8 mouse cellular contexts compared by ENCODE assay signal in the genomic region with DNA sequence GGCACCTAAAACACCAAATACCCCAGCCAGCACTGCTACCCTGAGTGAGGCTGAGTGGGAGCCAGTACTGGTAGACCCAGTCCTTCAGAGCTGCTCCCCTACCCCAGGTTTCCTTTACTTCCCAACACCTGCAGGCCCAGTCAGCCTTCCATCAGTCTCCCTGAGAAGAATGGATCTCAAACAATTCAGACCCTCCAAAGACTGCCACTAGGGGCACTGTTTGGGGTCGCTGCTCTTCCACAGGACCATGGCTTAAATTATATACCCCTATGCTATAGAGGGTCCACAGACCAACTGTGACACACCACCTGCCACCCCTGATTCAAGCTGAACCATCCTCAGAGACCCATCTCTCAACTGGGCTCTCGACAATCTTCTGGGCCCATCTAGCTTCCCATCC. TPM values are rescaled to one million over a fixed set of nuclear protein-coding genes. Genes with fewer than 3 reads are reported as not detected.
DNase-seq lines count a peak whose midpoint lies in the region; ATAC-seq and TF ChIP-seq lines count a peak whose summit lies in the region.

No protein-coding gene starts in this region.

- H3K27ac ChIP-seq in forebrain, embryonic 12.5 days: no peak overlapping the region
- H3K27ac ChIP-seq in forebrain, embryonic 11.5 days (ENCODE audit: low read depth, low read length): no peak overlapping the region
- H3K27ac ChIP-seq in ES-Bruce4 (ENCODE audit: insufficient read depth, low read length): no peak overlapping the region
- no peak overlapping the region for H3K27ac ChIP-seq in hindbrain, embryonic 13.5 days
- no peak overlapping the region for H3K27ac ChIP-seq in midbrain, embryonic 15.5 days

- H3K9me3 ChIP-seq in forebrain, embryonic 12.5 days: no peaks in the 10 kb centered on the region
- H3K9me3 ChIP-seq in forebrain, embryonic 11.5 days (ENCODE audit: control insufficient read depth, low read length): no peaks in the 10 kb centered on the region
- H3K9me3 ChIP-seq in ES-Bruce4 (replicated peaks; ENCODE audit: control insufficient read depth, insufficient read depth, low read length, poor library complexity, severe bottlenecking): no peaks in the 10 kb centered on the region
- H3K9me3 ChIP-seq in hindbrain, embryonic 13.5 days: no peaks in the 10 kb centered on the region
- H3K9me3 ChIP-seq in midbrain, embryonic 15.5 days: no peaks in the 10 kb centered on the region

- no peak for DNase-seq in forebrain, embryonic 11.5 days (ENCODE audit: low spot score)
- no peak for DNase-seq in adrenal gland, postnatal 14 days
- no peak for DNase-seq in adrenal gland, adult 2 months
- no peak for DNase-seq in T-cell, adult 2 months (ENCODE audit: low spot score)

- no peak overlapping the region for H3K4me3 ChIP-seq in forebrain, embryonic 12.5 days (replicated peaks)
- H3K4me3 ChIP-seq in forebrain, embryonic 11.5 days (ENCODE audit: low read depth, low read length): no peak overlapping the region
- no peak overlapping the region for H3K4me3 ChIP-seq in ES-Bruce4 (ENCODE audit: low read depth, low read length)
- peak overlapping the region; percentile 99 for H3K4me3 ChIP-seq in hindbrain, embryonic 13.5 days
- no peak overlapping the region for H3K4me3 ChIP-seq in midbrain, embryonic 15.5 days

- TF ChIP-seq CTCF in ES-Bruce4 (IDR thresholded peaks at IDR 0.05; ENCODE audit: low read depth, low read length): peak; percentile 55

- H3K36me3 ChIP-seq in forebrain, embryonic 12.5 days (replicated peaks): peaks cover 24% of the 10 kb centered on the region
- no peaks in the 10 kb centered on the region for H3K36me3 ChIP-seq in forebrain, embryonic 11.5 days (ENCODE audit: control insufficient read depth, insufficient read depth, low read length)
- H3K36me3 ChIP-seq in ES-Bruce4 (ENCODE audit: control insufficient read depth, insufficient read depth, low read length, poor library complexity, severe bottlenecking): 0 out of 2 replicates have a peak, but pooled peaks cover 4% of the 10 kb centered on the region
- peaks cover 22% of the 10 kb centered on the region for H3K36me3 ChIP-seq in hindbrain, embryonic 13.5 days
- 0 out of 2 replicates have a peak, but pooled peaks cover 1% of the 10 kb centered on the region for H3K36me3 ChIP-seq in midbrain, embryonic 15.5 days (replicated peaks)

- WGBS in forebrain, embryonic 12.5 days: 39% methylated on average over 2 of the region's 2 CpGs
- WGBS in forebrain, embryonic 11.5 days: 37% methylated on average over 2 of the region's 2 CpGs
- 41% methylated on average over 2 of the region's 2 CpGs for WGBS in hindbrain, embryonic 13.5 days
- WGBS in midbrain, embryonic 15.5 days: 44% methylated on average over 2 of the region's 2 CpGs

- TF ChIP-seq EP300 in ES-Bruce4 (IDR thresholded peaks at IDR 0.05; ENCODE audit: insufficient read depth, low read depth, low read length): no peak

- peaks cover 48% of the 10 kb centered on the region for H3K4me1 ChIP-seq in forebrain, embryonic 12.5 days
- H3K4me1 ChIP-seq in forebrain, embryonic 11.5 days (replicated peaks; ENCODE audit: control insufficient read depth, insufficient read depth, low read length): peaks cover 14% of the 10 kb centered on the region
- H3K4me1 ChIP-seq in ES-Bruce4 (ENCODE audit: control insufficient read depth, insufficient read depth, low read length): peaks cover 4% of the 10 kb centered on the region
- H3K4me1 ChIP-seq in hindbrain, embryonic 13.5 days (replicated peaks): peaks cover 71% of the 10 kb centered on the region
- peaks cover 61% of the 10 kb centered on the region for H3K4me1 ChIP-seq in midbrain, embryonic 15.5 days

- 0 out of 2 replicates have a peak overlapping the region, but pooled peaks have one; percentile 44 for H3K9ac ChIP-seq in forebrain, embryonic 12.5 days
- H3K9ac ChIP-seq in forebrain, embryonic 11.5 days (ENCODE audit: low read length): no peak overlapping the region
- H3K9ac ChIP-seq in ES-Bruce4 (ENCODE audit: low read depth, poor library complexity, severe bottlenecking): no peak overlapping the region
- H3K9ac ChIP-seq in hindbrain, embryonic 13.5 days: peak overlapping the region; percentile 56
- no peak overlapping the region for H3K9ac ChIP-seq in midbrain, embryonic 15.5 days

- no peaks in the 10 kb centered on the region for H3K27me3 ChIP-seq in forebrain, embryonic 12.5 days
- no peaks in the 10 kb centered on the region for H3K27me3 ChIP-seq in forebrain, embryonic 11.5 days (ENCODE audit: control insufficient read depth, insufficient read depth, low read length)
- H3K27me3 ChIP-seq in ES-Bruce4 (ENCODE audit: control insufficient read depth, insufficient read depth, low read length, poor library complexity, severe bottlenecking): no peaks in the 10 kb centered on the region
- no peaks in the 10 kb centered on the region for H3K27me3 ChIP-seq in hindbrain, embryonic 13.5 days
- no peaks in the 10 kb centered on the region for H3K27me3 ChIP-seq in midbrain, embryonic 15.5 days (replicated peaks)

- ATAC-seq in forebrain, embryonic 12.5 days (ENCODE audit: low FRiP score): no peak
- ATAC-seq in forebrain, embryonic 11.5 days (replicated peaks; ENCODE audit: low FRiP score): no peak
- no peak for ATAC-seq in hindbrain, embryonic 13.5 days (ENCODE audit: low FRiP score)
- no peak for ATAC-seq in midbrain, embryonic 15.5 days (replicated peaks)

- H3K4me2 ChIP-seq in forebrain, embryonic 12.5 days: peak overlapping the region; percentile 99; the same call in 1 of the 2 replicates
- no peak overlapping the region for H3K4me2 ChIP-seq in forebrain, embryonic 11.5 days (ENCODE audit: low read depth, low read length, severe bottlenecking)
- peak overlapping the region; percentile 100 for H3K4me2 ChIP-seq in hindbrain, embryonic 13.5 days
- H3K4me2 ChIP-seq in midbrain, embryonic 15.5 days: peak overlapping the region; percentile 97

- TF ChIP-seq POLR2A in ES-Bruce4 (IDR thresholded peaks at IDR 0.05; ENCODE audit: insufficient read depth, low read length): no peak

RNA-seq across cellular contexts. Expression of a gene that starts 3.9 kb away (rescaled TPM):
- polyA plus RNA-seq in forebrain, embryonic 12.5 days (2016; fragmentation: Nextera tagmentation; extraction: Ambion mirVana): 34.9 and 35.4 TPM in 2 replicates
- 5.1 and 7.8 TPM in 2 replicates for polyA plus RNA-seq in forebrain, embryonic 11.5 days (2014; fragmentation: Nextera tagmentation; extraction: Ambion mirVana)
- polyA plus RNA-seq in ES-Bruce4 (2011; ENCODE audit: insufficient read depth, insufficient read length, low read depth, missing spikeins): 16.1 and 19.1 TPM in 2 replicates
- 32.1 and 32.7 TPM in 2 replicates for polyA plus RNA-seq in hindbrain, embryonic 13.5 days (2015; fragmentation: Nextera tagmentation; extraction: Ambion mirVana)
- 44.0 and 48.3 TPM in 2 replicates for polyA plus RNA-seq in midbrain, embryonic 15.5 days (2015; fragmentation: Nextera tagmentation; extraction: Ambion mirVana)
- 58.8 and 64.2 TPM in 2 replicates for total RNA-seq in adrenal gland, postnatal 14 days (2021)
- 10 to 100 TPM; 68.3 to 70.8 TPM for total RNA-seq in adrenal gland, adult 2 months (2021)
- 159 and 163 TPM in 2 replicates for polyA plus RNA-seq in adrenal gland, adult 2 months (2012; rRNA removed)

RNA-seq across cellular contexts. Expression of a gene that starts 18.1 kb away (rescaled TPM):
- 0.18 and 0.34 TPM in 2 replicates for polyA plus RNA-seq in forebrain, embryonic 12.5 days (2016; fragmentation: Nextera tagmentation; extraction: Ambion mirVana)
- 0.40 and 0.47 TPM in 2 replicates for polyA plus RNA-seq in forebrain, embryonic 11.5 days (2014; fragmentation: Nextera tagmentation; extraction: Ambion mirVana)
- 21.5 and 23.5 TPM in 2 replicates for polyA plus RNA-seq in ES-Bruce4 (2011; ENCODE audit: insufficient read depth, insufficient read length, low read depth, missing spikeins)
- 0.17 and 0.22 TPM in 2 replicates for polyA plus RNA-seq in hindbrain, embryonic 13.5 days (2015; fragmentation: Nextera tagmentation; extraction: Ambion mirVana)
- 0.25 and 0.26 TPM in 2 replicates for polyA plus RNA-seq in midbrain, embryonic 15.5 days (2015; fragmentation: Nextera tagmentation; extraction: Ambion mirVana)
- 0.44 and 1.1 TPM in 2 replicates for total RNA-seq in adrenal gland, postnatal 14 days (2021)
- total RNA-seq in adrenal gland, adult 2 months (2021): under 1 TPM; 0.69 to 0.98 TPM
- polyA plus RNA-seq in adrenal gland, adult 2 months (2012; rRNA removed): 3.1 and 3.4 TPM in 2 replicates

RNA-seq across cellular contexts. Expression of a gene that starts 18.4 kb away (rescaled TPM):
- 120 and 125 TPM in 2 replicates for polyA plus RNA-seq in forebrain, embryonic 12.5 days (2016; fragmentation: Nextera tagmentation; extraction: Ambion mirVana)
- 151 and 156 TPM in 2 replicates for polyA plus RNA-seq in forebrain, embryonic 11.5 days (2014; fragmentation: Nextera tagmentation; extraction: Ambion mirVana)
- 25.2 and 30.5 TPM in 2 replicates for polyA plus RNA-seq in ES-Bruce4 (2011; ENCODE audit: insufficient read depth, insufficient read length, low read depth, missing spikeins)
- polyA plus RNA-seq in hindbrain, embryonic 13.5 days (2015; fragmentation: Nextera tagmentation; extraction: Ambion mirVana): 139 and 144 TPM in 2 replicates
- 142 and 155 TPM in 2 replicates for polyA plus RNA-seq in midbrain, embryonic 15.5 days (2015; fragmentation: Nextera tagmentation; extraction: Ambion mirVana)
- total RNA-seq in adrenal gland, postnatal 14 days (2021): 59.3 and 65.4 TPM in 2 replicates
- 10 to 100 TPM; 83.8 to 84.2 TPM for total RNA-seq in adrenal gland, adult 2 months (2021)
- polyA plus RNA-seq in adrenal gland, adult 2 months (2012; rRNA removed): 177 and 183 TPM in 2 replicates

RNA-seq across cellular contexts. Expression of a gene that starts 41.3 kb away (rescaled TPM):
- polyA plus RNA-seq in forebrain, embryonic 12.5 days (2016; fragmentation: Nextera tagmentation; extraction: Ambion mirVana): 0.17 TPM in 1 of 2 replicates, not detected in the other
- polyA plus RNA-seq in forebrain, embryonic 11.5 days (2014; fragmentation: Nextera tagmentation; extraction: Ambion mirVana): 0.11 TPM in 1 of 2 replicates, not detected in the other
- 0.23 and 0.34 TPM in 2 replicates for polyA plus RNA-seq in ES-Bruce4 (2011; ENCODE audit: insufficient read depth, insufficient read length, low read depth, missing spikeins)
- 0.32 and 0.50 TPM in 2 replicates for polyA plus RNA-seq in hindbrain, embryonic 13.5 days (2015; fragmentation: Nextera tagmentation; extraction: Ambion mirVana)
- 0.74 and 0.95 TPM in 2 replicates for polyA plus RNA-seq in midbrain, embryonic 15.5 days (2015; fragmentation: Nextera tagmentation; extraction: Ambion mirVana)
- 0.15 and 0.83 TPM in 2 replicates for total RNA-seq in adrenal gland, postnatal 14 days (2021)
- under 1 TPM in 1 of 2 experiments, not detected in 1; 0.14 TPM for total RNA-seq in adrenal gland, adult 2 months (2021)
- polyA plus RNA-seq in adrenal gland, adult 2 months (2012; rRNA removed): 0.38 and 0.64 TPM in 2 replicates

RNA-seq across cellular contexts. Expression of a gene that starts 45.3 kb away (rescaled TPM):
- polyA plus RNA-seq in forebrain, embryonic 12.5 days (2016; fragmentation: Nextera tagmentation; extraction: Ambion mirVana): 66.3 and 67.6 TPM in 2 replicates
- polyA plus RNA-seq in forebrain, embryonic 11.5 days (2014; fragmentation: Nextera tagmentation; extraction: Ambion mirVana): 59.7 and 64.1 TPM in 2 replicates
- 52.3 and 57.4 TPM in 2 replicates for polyA plus RNA-seq in ES-Bruce4 (2011; ENCODE audit: insufficient read depth, insufficient read length, low read depth, missing spikeins)
- 54.2 and 60.5 TPM in 2 replicates for polyA plus RNA-seq in hindbrain, embryonic 13.5 days (2015; fragmentation: Nextera tagmentation; extraction: Ambion mirVana)
- 67.2 and 69.1 TPM in 2 replicates for polyA plus RNA-seq in midbrain, embryonic 15.5 days (2015; fragmentation: Nextera tagmentation; extraction: Ambion mirVana)
- total RNA-seq in adrenal gland, postnatal 14 days (2021): 36.9 and 52.2 TPM in 2 replicates
- total RNA-seq in adrenal gland, adult 2 months (2021): 10 to 100 TPM; 34.4 to 37.3 TPM
- 280 and 380 TPM in 2 replicates for polyA plus RNA-seq in adrenal gland, adult 2 months (2012; rRNA removed)

Comparison
In these comparisons a context has a peak if more than half of its experiments do, and no peak if none do; other contexts are left out.
1. H3K9ac ChIP-seq: peak in forebrain, embryonic 12.5 days (single experiment) and hindbrain, embryonic 13.5 days (single experiment); none in forebrain, embryonic 11.5 days (single experiment), ES-Bruce4 (single experiment) and midbrain, embryonic 15.5 days (single experiment).